Mouse (Mus musculus): ENCODE data around the gene Fgfr1op2. TPM values are rescaled to one million over a fixed set of nuclear protein-coding genes. Genes with fewer than 3 reads are reported as not detected.

The Fgfr1op2 gene
- 65.8 and 80.2 TPM in 2 replicates for polyA plus RNA-seq (2012; rRNA removed)

DNA sequence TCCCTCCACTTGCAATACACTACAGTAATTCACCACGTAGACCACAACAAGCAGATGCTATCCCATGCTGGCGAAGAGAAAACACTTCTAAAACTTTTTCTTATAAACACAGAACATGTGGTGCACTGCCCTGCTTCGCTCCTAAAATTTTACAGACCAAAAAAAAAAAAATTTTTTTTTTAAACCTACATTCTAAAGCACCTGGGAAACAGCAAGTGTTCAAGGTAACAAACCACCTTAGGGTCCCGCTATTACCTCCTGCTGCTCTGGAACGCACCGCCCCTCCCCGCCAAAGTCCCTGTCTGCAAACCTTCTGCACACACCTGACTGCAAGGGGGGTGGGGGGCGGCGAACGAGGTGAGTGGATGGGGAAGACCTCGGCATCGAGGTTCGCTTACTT lies at the start of gene Fgfr1op2:
Gene Fgfr1op2, plus strand, starts transcription at position 301 of the 400 bp plus-strand sequence.

DNA sequence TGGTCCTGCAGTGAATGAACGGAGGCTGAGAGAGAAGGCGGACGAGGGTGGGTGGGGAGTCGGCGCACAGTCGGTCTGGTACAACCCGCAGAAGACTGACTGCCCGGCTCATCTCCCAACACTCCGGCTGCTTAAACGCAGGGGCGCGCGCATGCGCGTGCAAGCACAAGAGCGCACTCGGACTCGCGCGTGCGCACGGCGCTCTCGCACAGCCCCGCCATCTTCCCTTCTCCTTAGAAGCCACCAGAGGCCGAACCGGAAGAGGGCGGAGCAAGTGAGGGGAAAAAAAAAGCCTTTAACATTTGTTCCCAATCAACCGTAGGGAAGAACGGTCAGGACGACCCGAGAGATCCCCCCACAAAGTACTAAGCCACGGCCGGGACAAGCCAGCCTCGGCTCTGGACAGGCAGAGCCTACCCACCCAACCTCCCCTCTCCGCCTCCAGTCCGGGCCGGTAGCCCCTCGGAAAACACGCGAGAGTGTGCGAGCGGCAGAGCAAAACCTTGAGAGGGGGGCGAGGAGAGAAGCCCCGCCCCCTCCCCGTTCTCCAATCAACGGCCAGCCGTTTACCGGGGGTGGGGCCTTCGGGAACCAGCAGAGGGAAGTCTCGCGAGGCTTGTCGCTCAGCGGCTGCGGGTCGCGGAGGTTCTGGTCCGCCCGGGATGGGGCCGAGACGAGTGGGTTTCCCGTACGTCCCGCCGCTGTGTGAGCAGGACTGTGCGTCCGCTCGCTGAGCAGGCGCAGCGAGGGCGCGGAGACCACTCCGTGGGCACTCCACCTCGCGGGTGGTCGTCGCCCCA lies 507 bp downstream of the Fgfr1op2 start, which contains the start of gene Ints13:
Gene Ints13, minus strand, starts transcription at position 526 of the 800 bp plus-strand sequence.

DNA sequence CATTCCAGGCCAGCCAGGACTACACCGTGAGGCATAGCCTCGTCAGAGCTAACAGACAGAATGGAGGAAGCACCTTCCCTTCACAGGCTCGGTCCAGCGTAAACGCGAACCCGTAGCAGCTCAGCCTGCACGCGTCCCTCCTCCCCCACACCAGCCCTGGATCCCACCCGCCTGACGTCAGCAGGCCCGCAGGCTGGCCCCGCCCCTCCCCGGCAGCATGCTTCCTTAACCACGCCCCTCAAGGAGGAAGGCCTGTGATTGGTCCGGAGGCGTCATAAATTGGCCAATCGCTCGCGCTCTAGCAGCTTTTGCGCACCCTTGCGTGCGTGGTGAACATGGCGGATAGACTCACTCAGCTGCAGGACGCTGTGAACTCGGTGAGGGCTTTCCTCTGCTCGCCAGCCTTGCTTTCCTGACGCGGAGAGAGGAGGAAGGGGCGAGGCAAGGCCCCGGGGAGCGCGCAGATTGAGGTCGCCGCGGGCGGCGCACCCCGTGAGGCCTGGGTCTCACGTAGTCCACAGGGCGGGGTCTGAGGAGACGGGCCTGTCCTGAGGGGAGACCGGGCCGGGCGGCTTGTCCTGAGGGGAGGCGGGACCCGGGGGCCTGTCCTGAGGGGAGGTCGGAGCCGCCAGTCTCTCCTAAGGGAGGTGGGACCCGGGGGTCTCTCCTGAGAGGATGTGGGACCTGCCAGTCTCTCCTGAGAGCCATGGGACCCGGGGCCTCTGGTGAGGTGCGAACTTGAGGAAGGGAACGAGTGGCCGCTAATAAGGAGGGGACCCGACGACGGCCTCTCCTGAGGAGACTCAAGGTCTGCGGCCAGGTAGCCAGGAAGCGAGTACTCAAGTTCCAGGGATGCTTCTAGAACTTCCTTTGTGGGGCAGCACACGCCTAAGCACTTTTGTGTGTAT lies 65.5 kb downstream of the Fgfr1op2 start, which contains the start of the genes Med21 and Tm7sf3:
Gene Med21, plus strand, starts transcription at position 272 of the 908 bp plus-strand sequence.
Gene Tm7sf3, minus strand, starts transcription at position 549 of the 908 bp plus-strand sequence.

Other genes starting within 250 kb of the Fgfr1op2 start
- gene Itpr2, start 75.0 kb upstream of the Fgfr1op2 start, polyA plus RNA-seq (2012; rRNA removed), result 5.5 and 6.6 TPM in 2 replicates
- gene Ints13, start 632 bp downstream of the Fgfr1op2 start, polyA plus RNA-seq (2012; rRNA removed), result 7.3 and 7.5 TPM in 2 replicates
- 14.6 and 17.9 TPM in 2 replicates for gene Med21, start 65.3 kb downstream of the Fgfr1op2 start, polyA plus RNA-seq (2012; rRNA removed)
- gene Tm7sf3, start 65.6 kb downstream of the Fgfr1op2 start, polyA plus RNA-seq (2012; rRNA removed), result 18.1 and 20.9 TPM in 2 replicates
- gene Stk38l, start 147.8 kb downstream of the Fgfr1op2 start, polyA plus RNA-seq (2012; rRNA removed), result 6.9 TPM in 2 replicates
- 1.6 and 9.6 TPM in 2 replicates for gene Arntl2, start 218.9 kb downstream of the Fgfr1op2 start, polyA plus RNA-seq (2012; rRNA removed)

Measured in colon, adult 2 months (tissue).